Mouse (Mus musculus) retina, embryonic 14.5 days (tissue): ENCODE results near the gene Ubxn7.

Experiments
- DNase-seq: peaks from one replicate; pipeline ENCODE4 v3.0.0-alpha.2; 2015; ENCODE audit warnings: low spot score

Ubxn7 gene

GRCm38 (mm10) chr16:32382901-32383300, 50.8 kb downstream of the Ubxn7 start:
- DNase-seq, result no peak

GRCm38 (mm10) chr16:32384885-32385284, 52.8 kb downstream of the Ubxn7 start:
- DNase-seq, result no peak

- DNase-seq, result no peak
Observed at GRCm38 (mm10) chr16:32386826-32387225, 54.8 kb downstream of the Ubxn7 start.

GRCm38 (mm10) chr16:32389049-32389448, 57.0 kb downstream of the Ubxn7 start:
- no peak for DNase-seq

- no peak for DNase-seq
Observed at GRCm38 (mm10) chr16:32389841-32390240, 57.8 kb downstream of the Ubxn7 start.

GRCm38 (mm10) chr16:32390882-32391281, 58.8 kb downstream of the Ubxn7 start:
- DNase-seq, result no peak

GRCm38 (mm10) chr16:32395679-32396540, 63.9 kb downstream of the Ubxn7 start:
- DNase-seq, result no peak

- no peak for DNase-seq
Observed at GRCm38 (mm10) chr16:32396541-32396835, 64.4 kb downstream of the Ubxn7 start.

GRCm38 (mm10) chr16:32398206-32398605, 66.1 kb downstream of the Ubxn7 start:
- no peak for DNase-seq

- DNase-seq, result no peak
Observed at GRCm38 (mm10) chr16:32400267-32400666, 68.2 kb downstream of the Ubxn7 start, which contains the start of gene Tm4sf19. TSS of gene Tm4sf19 (plus strand) at chr16:32400506.

GRCm38 (mm10) chr16:32401335-32401965, 69.4 kb downstream of the Ubxn7 start:
- no peak for DNase-seq

- no peak for DNase-seq
Observed at GRCm38 (mm10) chr16:32402818-32403217, 70.8 kb downstream of the Ubxn7 start.

GRCm38 (mm10) chr16:32405716-32406115, 73.7 kb downstream of the Ubxn7 start:
- no peak for DNase-seq

- DNase-seq, result no peak
Observed at GRCm38 (mm10) chr16:32406671-32407070, 74.6 kb downstream of the Ubxn7 start.

GRCm38 (mm10) chr16:32407730-32408129, 75.7 kb downstream of the Ubxn7 start:
- DNase-seq, result no peak

- DNase-seq, result no peak
Observed at GRCm38 (mm10) chr16:32417457-32417856, 85.4 kb downstream of the Ubxn7 start.

GRCm38 (mm10) chr16:32419517-32420483, 87.7 kb downstream of the Ubxn7 start, which contains the start of gene Tctex1d2:
TSS of gene Tctex1d2 (plus strand) at chr16:32419702.
- peak; percentile 96 for DNase-seq

- DNase-seq, result no peak
Observed at GRCm38 (mm10) chr16:32427506-32427905, 95.4 kb downstream of the Ubxn7 start.

GRCm38 (mm10) chr16:32430474-32431046, 98.5 kb downstream of the Ubxn7 start, which contains the start of gene Pcyt1a:
TSS of gene Pcyt1a (plus strand) at chr16:32430921.
- peak; percentile 96 for DNase-seq

- DNase-seq, result no peak
Observed at GRCm38 (mm10) chr16:32431047-32431591, 99.1 kb downstream of the Ubxn7 start.

- DNase-seq, result peak; percentile 1
Observed at GRCm38 (mm10) chr16:32431926-32432325, 99.9 kb downstream of the Ubxn7 start.
